Mouse (Mus musculus) kidney, embryonic 14.5 days (tissue): Measurements from ENCODE around the gene F2rl3. TPM values are rescaled to one million over a fixed set of nuclear protein-coding genes. Genes with fewer than 3 reads are reported as not detected.

Source experiments
- ATAC-seq: fragments of 200-750 bp; cut with Nextera tagmentation; 2 replicates; pipeline ENCODE4 v1.8.0; 2017; ENCODE audit warnings: moderate number of reproducible peaks, mild to moderate bottlenecking, moderate TSS enrichment, moderate library complexity; ENCODE audit not compliant: low FRiP score, low TSS enrichment
- H3K27ac ChIP-seq: fragments of 300-500 bp; sonication (generic); 2 replicates; pipeline ENCODE4 v1.5.1; 2014; ENCODE audit warnings: low read depth, mild to moderate bottlenecking, low read length, moderate library complexity, mixed read lengths
- H3K27me3 ChIP-seq: fragments of 300-500 bp; sonication (generic); 2 replicates; pipeline ENCODE4 v1.6.1; 2014; ENCODE audit warnings: mild to moderate bottlenecking, low read length; ENCODE audit not compliant: control insufficient read depth, insufficient read depth
- H3K36me3 ChIP-seq: fragments of 300-500 bp; sonication (generic); 2 replicates; pipeline ENCODE4 v1.6.1; 2014; ENCODE audit warnings: low read length, mixed read lengths; ENCODE audit not compliant: control insufficient read depth, insufficient read depth
- H3K4me1 ChIP-seq: fragments of 300-500 bp; sonication (generic); 2 replicates; pipeline ENCODE4 v1.6.1; 2014; ENCODE audit warnings: low read length, mixed read lengths; ENCODE audit not compliant: control insufficient read depth, insufficient read depth
- H3K4me2 ChIP-seq: fragments of 300-500 bp; sonication (generic); replicated peaks from 2 replicates; pipeline ENCODE4 v1.6.1; 2014; ENCODE audit warnings: low read depth, mild to moderate bottlenecking, low read length
- H3K4me3 ChIP-seq: fragments of 300-500 bp; sonication (generic); 2 replicates; pipeline ENCODE4 v1.5.1; 2014; ENCODE audit warnings: mild to moderate bottlenecking, low read length
- H3K9ac ChIP-seq: fragments of 300-500 bp; sonication (generic); 2 replicates; pipeline ENCODE4 v1.6.1; 2014; ENCODE audit warnings: low read depth, mild to moderate bottlenecking, low read length, moderate library complexity
- H3K9me3 ChIP-seq: fragments of 300-500 bp; sonication (generic); 2 replicates; pipeline ENCODE4 v1.6.1; 2016; ENCODE audit warnings: low read length; ENCODE audit not compliant: control insufficient read depth
- WGBS: fragments of 180-500 bp; shearing (Covaris S2); extraction: QIAGEN DNeasy Blood & Tissue Kit; methylation state at CpG from one replicate; pipeline ENCODE4 v1.1.7; 2014; 5-methylcytosine and 5-hydroxymethylcytosine counted together
- polyA plus RNA-seq: library from polyadenylated mRNA; unstranded; fragments of >200 nt; fragmentation: Nextera tagmentation; extraction: Ambion mirVana; gene quantifications from 2 replicates; pipeline ENCODE4 v1.2.1, GENCODE M21; 2014

Gene F2rl3
- polyA plus RNA-seq, 1 experiment from 2014 or later = 3.7 TPM

- Histone ChIP-seq H3K27ac (no peak overlapping the region), H3K4me1 (no peaks in the 10 kb centered on the region), H3K27me3 (no peaks in the 10 kb centered on the region), H3K9ac (no peak overlapping the region), H3K4me2 (no peak overlapping the region), H3K36me3 (peaks cover 77% of the 10 kb centered on the region), H3K4me3 (no peak overlapping the region), H3K9me3 (no peaks in the 10 kb centered on the region)
- ATAC-seq = no peak
Observed at GRCm38 (mm10) chr8:72736868-72737267, 24.8 kb upstream of the F2rl3 start.

- H3K27me3 ChIP-seq = no peaks in the 10 kb centered on the region
- H3K4me2 ChIP-seq = no peak overlapping the region
- no peak; the same call in 1 of the 2 replicates for ATAC-seq
- H3K4me3 ChIP-seq = no peak overlapping the region
- H3K9ac ChIP-seq = no peak overlapping the region
- no peak overlapping the region for H3K27ac ChIP-seq
- H3K36me3 ChIP-seq = peaks cover 90% of the 10 kb centered on the region
- no peaks in the 10 kb centered on the region for H3K9me3 ChIP-seq
- no peaks in the 10 kb centered on the region for H3K4me1 ChIP-seq
- 53% methylated on average over 5 of the region's 5 CpGs for WGBS
Observed at GRCm38 (mm10) chr8:72746061-72746460, 15.6 kb upstream of the F2rl3 start.

- H3K4me2 ChIP-seq = no peak overlapping the region
- H3K9me3 ChIP-seq = no peaks in the 10 kb centered on the region
- H3K36me3 ChIP-seq = peaks cover 92% of the 10 kb centered on the region
- no peaks in the 10 kb centered on the region for H3K4me1 ChIP-seq
- no peaks in the 10 kb centered on the region for H3K27me3 ChIP-seq
- 0 out of 2 replicates have a peak, but pooled peaks have one; percentile 25 for ATAC-seq
- no peak overlapping the region for H3K9ac ChIP-seq
- no peak overlapping the region for H3K27ac ChIP-seq
- no peak overlapping the region for H3K4me3 ChIP-seq
- 94% methylated on average over 26 of the region's 26 CpGs for WGBS
Observed at GRCm38 (mm10) chr8:72749846-72750245, 11.8 kb upstream of the F2rl3 start.

- Histone ChIP-seq H3K4me1 (no peaks in the 10 kb centered on the region), H3K4me3 (no peak overlapping the region), H3K9me3 (no peaks in the 10 kb centered on the region), H3K4me2 (no peak overlapping the region), H3K27me3 (no peaks in the 10 kb centered on the region), H3K36me3 (peaks cover 88% of the 10 kb centered on the region), H3K27ac (no peak overlapping the region), H3K9ac (no peak overlapping the region)
- ATAC-seq = no peak
- WGBS = 94% methylated on average over 6 of the region's 6 CpGs
Observed at GRCm38 (mm10) chr8:72750266-72750665, 11.4 kb upstream of the F2rl3 start.

- WGBS = 88% methylated on average over 3 of the region's 3 CpGs
- Histone ChIP-seq H3K4me1 (no peaks in the 10 kb centered on the region), H3K4me2 (no peak overlapping the region), H3K9me3 (no peaks in the 10 kb centered on the region), H3K36me3 (peaks cover 89% of the 10 kb centered on the region), H3K4me3 (no peak overlapping the region), H3K9ac (no peak overlapping the region), H3K27me3 (no peaks in the 10 kb centered on the region), H3K27ac (no peak overlapping the region)
- ATAC-seq = no peak
Observed at GRCm38 (mm10) chr8:72751126-72751525, 10.6 kb upstream of the F2rl3 start.

- no peaks in the 10 kb centered on the region for H3K27me3 ChIP-seq
- H3K9me3 ChIP-seq = no peaks in the 10 kb centered on the region
- no peak overlapping the region for H3K4me2 ChIP-seq
- no peak overlapping the region for H3K9ac ChIP-seq
- 88% methylated on average over 3 of the region's 3 CpGs for WGBS
- no peaks in the 10 kb centered on the region for H3K4me1 ChIP-seq
- H3K36me3 ChIP-seq = peaks cover 89% of the 10 kb centered on the region
- H3K4me3 ChIP-seq = no peak overlapping the region
- no peak for ATAC-seq
- H3K27ac ChIP-seq = no peak overlapping the region
Observed at GRCm38 (mm10) chr8:72752289-72752688, 9.4 kb upstream of the F2rl3 start.

- Histone ChIP-seq H3K9me3 (no peaks in the 10 kb centered on the region), H3K36me3 (peaks cover 89% of the 10 kb centered on the region), H3K9ac (no peak overlapping the region), H3K4me2 (no peak overlapping the region), H3K4me1 (no peaks in the 10 kb centered on the region), H3K4me3 (no peak overlapping the region), H3K27ac (no peak overlapping the region), H3K27me3 (no peaks in the 10 kb centered on the region)
- 97% methylated on average over 9 of the region's 9 CpGs for WGBS
- ATAC-seq = no peak
Observed at GRCm38 (mm10) chr8:72753165-72753564, 8.5 kb upstream of the F2rl3 start.

GRCm38 (mm10) chr8:72753781-72754180 lies 7.9 kb upstream of the F2rl3 start:
- H3K4me1 ChIP-seq = no peaks in the 10 kb centered on the region
- no peak overlapping the region for H3K4me2 ChIP-seq
- no peak for ATAC-seq
- no peak overlapping the region for H3K27ac ChIP-seq
- peaks cover 86% of the 10 kb centered on the region for H3K36me3 ChIP-seq
- H3K4me3 ChIP-seq = no peak overlapping the region
- no peak overlapping the region for H3K9ac ChIP-seq
- WGBS = 92% methylated on average over 2 of the region's 2 CpGs
- no peaks in the 10 kb centered on the region for H3K27me3 ChIP-seq
- H3K9me3 ChIP-seq = no peaks in the 10 kb centered on the region

- H3K4me3 ChIP-seq = no peak overlapping the region
- no peaks in the 10 kb centered on the region for H3K4me1 ChIP-seq
Observed at GRCm38 (mm10) chr8:72756031-72756430, 5.6 kb upstream of the F2rl3 start.

More at GRCm38 (mm10) chr8:72756031-72756430, 5.6 kb upstream of the F2rl3 start:
- no peak for ATAC-seq
- Histone ChIP-seq H3K27me3 (no peaks in the 10 kb centered on the region), H3K4me2 (no peak overlapping the region), H3K27ac (no peak overlapping the region), H3K36me3 (peaks cover 64% of the 10 kb centered on the region), H3K9me3 (no peaks in the 10 kb centered on the region), H3K9ac (no peak overlapping the region)
- 98% methylated on average over 2 of the region's 2 CpGs for WGBS
